Comparison of ENCODE assay signal across 14 mouse cellular contexts in the genomic region with DNA sequence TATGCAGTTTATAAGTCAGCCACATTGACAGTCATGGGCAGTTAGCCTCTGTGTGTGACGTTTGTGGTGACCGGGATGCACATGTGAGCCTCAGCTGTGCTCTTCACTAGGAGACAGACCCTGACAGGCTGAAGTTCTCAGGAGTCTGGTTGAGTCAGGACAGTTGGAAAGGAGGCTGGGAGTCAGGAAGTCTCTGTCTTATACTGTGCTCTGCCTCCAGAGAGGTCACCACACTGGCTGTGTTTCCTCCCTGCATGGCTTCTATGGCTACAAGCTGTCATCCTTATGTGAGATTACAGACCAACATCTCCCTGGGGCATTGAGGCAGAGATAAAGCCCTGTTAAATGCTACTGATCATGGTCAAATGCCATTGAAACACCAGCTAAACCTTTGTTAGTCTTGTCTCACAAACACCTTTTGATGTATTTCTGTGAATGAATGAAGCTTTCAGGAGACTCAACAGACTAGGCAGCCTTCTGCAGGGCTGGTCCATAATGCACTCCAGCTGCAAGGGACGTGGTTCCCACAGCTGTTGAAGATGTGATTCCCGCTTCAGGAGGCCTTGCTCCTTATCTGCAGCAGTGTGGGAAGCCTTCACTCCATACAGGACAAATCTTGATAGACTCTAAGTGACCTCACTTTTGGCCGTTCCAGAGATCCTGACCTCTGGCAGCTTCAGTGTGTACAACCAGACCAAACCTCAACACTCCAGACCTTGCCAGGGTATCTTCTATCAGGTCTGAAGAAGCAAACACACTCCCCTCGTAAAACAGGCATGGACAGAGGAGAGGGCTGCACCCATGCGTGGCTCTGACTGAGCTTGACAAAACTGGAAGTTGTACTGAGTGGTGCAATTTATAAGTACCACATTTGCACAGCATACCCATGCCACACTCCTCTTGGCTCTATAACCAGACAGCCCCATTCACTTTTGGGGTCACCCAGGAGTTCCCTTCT.
DNase-seq lines count a peak whose midpoint lies in the region; ATAC-seq lines count a peak whose summit lies in the region.
"Had no signal": no experiment of that assay in that cellular context is flagged by ENCODE, and none has a peak within 500 bp of the region (broad histone marks: within the 10 kb centered on the region; RNA-seq: fewer than 3 reads in every experiment).

No protein-coding gene starts in this region.

- no peak overlapping the region for H3K4me2 ChIP-seq in hindbrain, embryonic 12.5 days (replicated peaks)
- no peak overlapping the region for H3K4me2 ChIP-seq in kidney, embryonic 15.5 days
- H3K4me2 ChIP-seq: midbrain, embryonic 15.5 days had no signal

- no peak for DNase-seq in hindbrain, embryonic 10.5 days (ENCODE audit: low spot score)
- peak; percentile 23 for DNase-seq in MN1 (ENCODE audit: low spot score)
- peak; percentile 22 for DNase-seq in heart, adult 8-10 months (ENCODE audit: low spot score)
- no peak for DNase-seq in frontal cortex, postnatal 10 days (ENCODE audit: low spot score in 2 of 2)
- no peak for DNase-seq in testis, postnatal 14 days (ENCODE audit: low spot score)
- DNase-seq: right cerebral cortex, postnatal 4 days had no signal

- no peak overlapping the region for H3K4me3 ChIP-seq in hindbrain, embryonic 10.5 days
- H3K4me3 ChIP-seq in hindbrain, embryonic 12.5 days = no peak overlapping the region
- no peak overlapping the region for H3K4me3 ChIP-seq in kidney, embryonic 15.5 days (replicated peaks)
- H3K4me3 ChIP-seq: midbrain, embryonic 15.5 days had no signal

- no peak overlapping the region for H3K9ac ChIP-seq in hindbrain, embryonic 12.5 days
- no peak overlapping the region for H3K9ac ChIP-seq in kidney, embryonic 15.5 days
- H3K9ac ChIP-seq: liver, embryonic 14.5 days; midbrain, embryonic 15.5 days had no signal

- H3K4me1 ChIP-seq in hindbrain, embryonic 10.5 days (replicated peaks) = peaks cover 33% of the 10 kb centered on the region
- peaks cover 27% of the 10 kb centered on the region for H3K4me1 ChIP-seq in hindbrain, embryonic 12.5 days
- peaks cover 20% of the 10 kb centered on the region for H3K4me1 ChIP-seq in kidney, embryonic 15.5 days

- no peaks in the 10 kb centered on the region for H3K27me3 ChIP-seq in hindbrain, embryonic 10.5 days (ENCODE audit: insufficient read depth, poor library complexity, severe bottlenecking)
- H3K27me3 ChIP-seq in hindbrain, embryonic 12.5 days = no peaks in the 10 kb centered on the region
- H3K27me3 ChIP-seq in kidney, embryonic 15.5 days = no peaks in the 10 kb centered on the region
- H3K27me3 ChIP-seq: midbrain, embryonic 15.5 days had no signal

- H3K36me3 ChIP-seq in hindbrain, embryonic 10.5 days = no peaks in the 10 kb centered on the region
- H3K36me3 ChIP-seq in hindbrain, embryonic 12.5 days = no peaks in the 10 kb centered on the region
- H3K36me3 ChIP-seq in kidney, embryonic 15.5 days = no peaks in the 10 kb centered on the region
- H3K36me3 ChIP-seq: midbrain, embryonic 15.5 days had no signal

- 74% methylated on average over 7 of the region's 7 CpGs for WGBS in hindbrain, embryonic 10.5 days
- 68% methylated on average over 7 of the region's 7 CpGs for WGBS in hindbrain, embryonic 12.5 days
- 38% methylated on average over 7 of the region's 7 CpGs for WGBS in kidney, embryonic 15.5 days

- no peak for ATAC-seq in hindbrain, embryonic 12.5 days (ENCODE audit: low FRiP score)
- ATAC-seq in kidney, embryonic 15.5 days (replicated peaks; ENCODE audit: low FRiP score) = peak; percentile 65
- no peak for ATAC-seq in megakaryocyte progenitor cell, adult 5-6 weeks (replicated peaks; ENCODE audit: poor library complexity)
- ATAC-seq: forebrain, embryonic 14.5 days; intestine, embryonic 16.5 days; midbrain, embryonic 15.5 days had no signal

- peak overlapping the region; percentile 35; the same call in 1 of the 2 replicates for H3K27ac ChIP-seq in hindbrain, embryonic 10.5 days
- no peak overlapping the region for H3K27ac ChIP-seq in hindbrain, embryonic 12.5 days
- peak overlapping the region; percentile 63 for H3K27ac ChIP-seq in kidney, embryonic 15.5 days
- H3K27ac ChIP-seq: liver, embryonic 14.5 days; midbrain, embryonic 15.5 days; stomach, postnatal 0 days had no signal

- H3K9me3 ChIP-seq in hindbrain, embryonic 10.5 days = no peaks in the 10 kb centered on the region
- H3K9me3 ChIP-seq in hindbrain, embryonic 12.5 days (replicated peaks) = no peaks in the 10 kb centered on the region
- H3K9me3 ChIP-seq in kidney, embryonic 15.5 days (replicated peaks) = no peaks in the 10 kb centered on the region
- H3K9me3 ChIP-seq: midbrain, embryonic 15.5 days had no signal

Comparison
In these comparisons a context has a peak if more than half of its experiments do, and no peak if none do; other contexts are left out.
1. DNase-seq: peak in MN1 (single experiment) and heart, adult 8-10 months (single experiment); none in hindbrain, embryonic 10.5 days (single experiment), frontal cortex, postnatal 10 days (0 of 2) and testis, postnatal 14 days (single experiment).